Mouse (Mus musculus) forebrain, embryonic 12.5 days (tissue): ENCODE measurements around the gene Tmprss2. TPM values are rescaled to one million over a fixed set of nuclear protein-coding genes. Genes with fewer than 3 reads are reported as not detected.
"Not testable (repeated sequence)": the region's sequence is repeated elsewhere in the genome, so short reads cannot be mapped to it uniquely, and the experiment has no call there.

Experiments used
- ATAC-seq: fragments of 200-750 bp; cut with Nextera tagmentation; 2 replicates; pipeline ENCODE4 v1.8.0; 2017; ENCODE audit warnings: moderate TSS enrichment; ENCODE audit not compliant: low FRiP score
- H3K27ac ChIP-seq: fragments of 300-500 bp; sonication (generic); 2 replicates; pipeline ENCODE4 v1.5.1; 2016; ENCODE audit warnings: mild to moderate bottlenecking
- H3K27me3 ChIP-seq: fragments of 300-500 bp; sonication (generic); 2 replicates; pipeline ENCODE4 v1.6.1; 2016; ENCODE audit warnings: mild to moderate bottlenecking
- H3K36me3 ChIP-seq: fragments of 300-500 bp; sonication (generic); replicated peaks from 2 replicates; pipeline ENCODE4 v1.6.1; 2016; ENCODE audit warnings: mild to moderate bottlenecking
- H3K4me1 ChIP-seq: fragments of 300-500 bp; sonication (generic); 2 replicates; pipeline ENCODE4 v1.6.1; 2016
- H3K4me2 ChIP-seq: fragments of 300-500 bp; sonication (generic); 2 replicates; pipeline ENCODE4 v1.6.1; 2016; ENCODE audit warnings: mild to moderate bottlenecking, moderate library complexity
- H3K4me3 ChIP-seq: fragments of 300-500 bp; sonication (generic); replicated peaks from 2 replicates; pipeline ENCODE4 v1.5.1; 2016; ENCODE audit warnings: mild to moderate bottlenecking
- H3K9ac ChIP-seq: fragments of 300-500 bp; sonication (generic); 2 replicates; pipeline ENCODE4 v1.6.1; 2016; ENCODE audit warnings: mild to moderate bottlenecking
- H3K9me3 ChIP-seq: fragments of 300-500 bp; sonication (generic); 2 replicates; pipeline ENCODE4 v1.6.1; 2016
- WGBS: fragments of 180-500 bp; shearing (Covaris S2); methylation state at CpG from one replicate; pipeline ENCODE4 v1.1.7; 2016; 5-methylcytosine and 5-hydroxymethylcytosine counted together
- polyA plus RNA-seq: library from polyadenylated mRNA; unstranded; fragments of >200 nt; fragmentation: Nextera tagmentation; extraction: Ambion mirVana; gene quantifications from 2 replicates; pipeline ENCODE4 v1.2.1, GENCODE M21; 2016

The Tmprss2 gene
- polyA plus RNA-seq, 1 experiment from 2014 or later: 0.20 TPM

DNA sequence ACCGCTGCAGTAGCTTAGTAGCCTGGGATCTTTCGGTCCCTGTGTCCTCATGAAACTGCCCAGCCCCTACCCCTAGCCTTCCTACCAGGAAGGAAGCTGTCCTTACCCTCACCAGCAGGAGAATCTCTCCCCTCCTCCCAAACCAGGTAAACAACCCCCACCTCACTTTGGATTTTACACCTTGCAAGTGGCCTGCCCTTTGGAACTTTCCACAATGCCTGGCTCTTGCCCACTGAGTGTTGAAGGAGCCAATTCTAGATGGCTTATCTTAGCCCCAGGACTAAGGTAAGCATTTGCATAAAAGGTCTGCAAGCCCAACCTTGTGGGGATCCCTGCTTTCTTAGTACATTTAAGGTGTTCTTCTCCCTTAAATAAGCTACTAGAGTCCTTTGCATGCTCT, 1.3 kb downstream of the Tmprss2 start:
- no peak for ATAC-seq
- H3K27ac ChIP-seq: no peak overlapping the region
- H3K4me1 ChIP-seq: peaks cover 12% of the 10 kb centered on the region
- no peaks in the 10 kb centered on the region for H3K9me3 ChIP-seq
- H3K27me3 ChIP-seq: peaks cover 54% of the 10 kb centered on the region
- H3K4me2 ChIP-seq: no peak overlapping the region
- no peak overlapping the region for H3K4me3 ChIP-seq
- 83% methylated on average over 2 of the region's 2 CpGs for WGBS
- no peaks in the 10 kb centered on the region for H3K36me3 ChIP-seq
- H3K9ac ChIP-seq: no peak overlapping the region

- H3K27me3 ChIP-seq: peaks cover 52% of the 10 kb centered on the region
- no peak for ATAC-seq
Observed at GRCm38 (mm10) chr16:97607956-97608355, 3.0 kb downstream of the Tmprss2 start.

GRCm38 (mm10) chr16:97606829-97607228, 4.2 kb downstream of the Tmprss2 start:
- no peak overlapping the region for H3K4me3 ChIP-seq
- no peaks in the 10 kb centered on the region for H3K36me3 ChIP-seq
- no peak overlapping the region for H3K27ac ChIP-seq
- H3K27me3 ChIP-seq: peaks cover 43% of the 10 kb centered on the region
- no peaks in the 10 kb centered on the region for H3K9me3 ChIP-seq
- no peak for ATAC-seq
- WGBS: 70% methylated on average over 2 of the region's 2 CpGs
- H3K9ac ChIP-seq: no peak overlapping the region
- no peak overlapping the region for H3K4me2 ChIP-seq
- H3K4me1 ChIP-seq: peaks cover 12% of the 10 kb centered on the region

More at GRCm38 (mm10) chr16:97607956-97608355, 3.0 kb downstream of the Tmprss2 start:
- H3K9ac ChIP-seq: no peak overlapping the region
- no peak overlapping the region for H3K27ac ChIP-seq
- no peaks in the 10 kb centered on the region for H3K9me3 ChIP-seq
- no peak overlapping the region for H3K4me2 ChIP-seq
- no peaks in the 10 kb centered on the region for H3K36me3 ChIP-seq
- H3K4me3 ChIP-seq: no peak overlapping the region
- 93% methylated on average over 1 of the region's 1 CpGs for WGBS
- H3K4me1 ChIP-seq: peaks cover 12% of the 10 kb centered on the region

DNA sequence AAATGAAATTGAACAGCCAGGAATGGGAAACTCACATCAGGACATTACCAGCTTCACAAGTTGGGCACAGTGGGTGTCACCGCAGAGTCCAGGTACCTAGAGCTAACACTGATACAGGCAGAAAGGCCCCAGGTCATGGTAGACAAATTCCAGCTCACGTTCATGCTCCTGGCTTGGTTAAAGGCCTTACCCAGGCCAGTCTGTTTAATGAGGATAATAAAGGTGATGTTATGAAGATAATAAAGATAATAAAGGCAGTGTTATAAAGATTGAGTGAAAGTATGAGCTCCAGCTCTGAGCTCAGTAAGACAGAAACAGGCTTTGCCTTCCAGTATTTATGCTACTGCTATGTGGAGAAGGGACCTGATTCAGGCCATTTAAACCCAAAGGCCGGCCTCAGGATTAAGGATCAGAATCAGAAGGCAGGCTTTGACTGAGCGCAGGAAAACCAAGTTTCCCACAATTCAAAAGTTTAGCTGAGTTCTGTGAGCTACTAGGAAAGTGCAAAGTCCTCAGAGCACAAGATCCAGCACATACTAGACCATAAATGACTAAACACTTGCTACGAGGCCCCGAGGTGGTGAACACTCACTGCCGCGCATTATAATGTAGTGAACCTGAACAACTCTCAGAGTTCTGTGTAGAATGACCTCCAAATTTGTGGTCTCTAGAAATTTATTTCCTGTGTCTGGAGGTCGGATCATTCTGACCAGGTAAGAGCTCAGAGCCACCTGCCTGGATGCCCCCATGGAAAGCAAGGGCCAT, 4.9 kb downstream of the Tmprss2 start:
- Histone ChIP-seq H3K36me3 (no peaks in the 10 kb centered on the region), H3K27me3 (peaks cover 36% of the 10 kb centered on the region), H3K4me1 (peaks cover 12% of the 10 kb centered on the region), H3K4me3 (no peak overlapping the region), H3K9me3 (no peaks in the 10 kb centered on the region), H3K9ac (no peak overlapping the region), H3K4me2 (no peak overlapping the region), H3K27ac (no peak overlapping the region)
- WGBS: 88% methylated on average over 9 of the region's 9 CpGs
- ATAC-seq: no peak

DNA sequence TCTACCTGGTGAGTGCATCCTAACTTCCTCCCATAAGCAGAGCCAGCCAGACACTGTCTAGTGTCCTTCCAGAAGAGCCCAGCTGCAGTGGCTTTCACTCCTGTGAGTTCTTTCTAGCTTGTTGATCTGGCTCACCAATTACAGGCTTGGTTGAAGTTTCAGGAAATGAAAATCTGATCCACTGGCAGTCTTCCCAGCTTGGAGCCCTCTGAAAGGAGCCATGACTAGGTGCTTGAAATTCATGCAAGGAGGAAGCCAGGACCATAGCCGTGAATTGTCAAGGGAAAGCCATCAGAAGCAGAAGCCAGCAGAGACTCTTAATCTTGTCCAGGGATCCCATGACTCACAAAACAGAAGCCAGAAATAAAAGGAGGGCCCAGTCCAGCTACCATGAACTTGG, 8.7 kb downstream of the Tmprss2 start:
- H3K9me3 ChIP-seq: no peaks in the 10 kb centered on the region
- H3K27ac ChIP-seq: no peak overlapping the region
- no peaks in the 10 kb centered on the region for H3K4me1 ChIP-seq
- no peaks in the 10 kb centered on the region for H3K36me3 ChIP-seq
- H3K4me3 ChIP-seq: no peak overlapping the region
- no peak for ATAC-seq
- WGBS: 82% methylated on average over 1 of the region's 1 CpGs
- H3K9ac ChIP-seq: no peak overlapping the region
- no peak overlapping the region for H3K4me2 ChIP-seq
- H3K27me3 ChIP-seq: no peaks in the 10 kb centered on the region

GRCm38 (mm10) chr16:97600591-97600990, 10.4 kb downstream of the Tmprss2 start:
- H3K4me1 ChIP-seq: no peaks in the 10 kb centered on the region
- H3K4me2 ChIP-seq: no peak overlapping the region
- H3K36me3 ChIP-seq: no peaks in the 10 kb centered on the region
- WGBS: 63% methylated on average over 2 of the region's 2 CpGs
- no peaks in the 10 kb centered on the region for H3K27me3 ChIP-seq
- no peak overlapping the region for H3K27ac ChIP-seq
- H3K4me3 ChIP-seq: no peak overlapping the region
- no peak overlapping the region for H3K9ac ChIP-seq
- ATAC-seq: no peak
- no peaks in the 10 kb centered on the region for H3K9me3 ChIP-seq

GRCm38 (mm10) chr16:97598046-97598445, 12.9 kb downstream of the Tmprss2 start:
- H3K4me3 ChIP-seq: no peak overlapping the region
- 90% methylated on average over 2 of the region's 2 CpGs for WGBS
- H3K27ac ChIP-seq: no peak overlapping the region
- no peak overlapping the region for H3K9ac ChIP-seq
- H3K4me1 ChIP-seq: no peaks in the 10 kb centered on the region
- no peaks in the 10 kb centered on the region for H3K9me3 ChIP-seq
- no peak for ATAC-seq
- H3K27me3 ChIP-seq: no peaks in the 10 kb centered on the region
- H3K4me2 ChIP-seq: no peak overlapping the region
- no peaks in the 10 kb centered on the region for H3K36me3 ChIP-seq

GRCm38 (mm10) chr16:97593816-97594509, 17.0 kb downstream of the Tmprss2 start:
- 77% methylated on average over 4 of the region's 4 CpGs for WGBS
- H3K36me3 ChIP-seq: no peaks in the 10 kb centered on the region
- no peak overlapping the region for H3K9ac ChIP-seq
- no peaks in the 10 kb centered on the region for H3K27me3 ChIP-seq
- H3K27ac ChIP-seq: no peak overlapping the region
- no peak for ATAC-seq
- no peaks in the 10 kb centered on the region for H3K9me3 ChIP-seq
- H3K4me1 ChIP-seq: no peaks in the 10 kb centered on the region
- no peak overlapping the region for H3K4me2 ChIP-seq
- no peak overlapping the region for H3K4me3 ChIP-seq

GRCm38 (mm10) chr16:97593057-97593456, 17.9 kb downstream of the Tmprss2 start:
- H3K9me3 ChIP-seq: no peaks in the 10 kb centered on the region
- WGBS: 18% methylated on average over 1 of the region's 1 CpGs
- H3K4me1 ChIP-seq: no peaks in the 10 kb centered on the region
- no peak overlapping the region for H3K4me2 ChIP-seq
- H3K27ac ChIP-seq: no peak overlapping the region
- no peak overlapping the region for H3K4me3 ChIP-seq
- ATAC-seq: no peak
- H3K36me3 ChIP-seq: no peaks in the 10 kb centered on the region
- H3K27me3 ChIP-seq: no peaks in the 10 kb centered on the region
- H3K9ac ChIP-seq: no peak overlapping the region

GRCm38 (mm10) chr16:97591512-97591911, 19.5 kb downstream of the Tmprss2 start:
- Histone ChIP-seq H3K9ac (no peak overlapping the region), H3K4me2 (no peak overlapping the region), H3K27me3 (no peaks in the 10 kb centered on the region), H3K27ac (no peak overlapping the region), H3K4me3 (no peak overlapping the region), H3K9me3 (no peaks in the 10 kb centered on the region), H3K36me3 (no peaks in the 10 kb centered on the region), H3K4me1 (no peaks in the 10 kb centered on the region)
- no peak for ATAC-seq
- WGBS: 91% methylated on average over 2 of the region's 2 CpGs

- H3K4me3 ChIP-seq, ATAC-seq, H3K27me3 ChIP-seq, H3K4me2 ChIP-seq, H3K36me3 ChIP-seq, H3K9me3 ChIP-seq, H3K4me1 ChIP-seq, H3K9ac ChIP-seq, H3K27ac ChIP-seq: not testable (repeated sequence)
- 74% methylated on average over 1 of the region's 1 CpGs for WGBS
Observed at GRCm38 (mm10) chr16:97582876-97583275, 28.1 kb downstream of the Tmprss2 start.

- Histone ChIP-seq H3K4me1 (no peaks in the 10 kb centered on the region), H3K27me3 (no peaks in the 10 kb centered on the region), H3K36me3 (no peaks in the 10 kb centered on the region), H3K4me3 (no peak overlapping the region), H3K9ac (no peak overlapping the region), H3K9me3 (no peaks in the 10 kb centered on the region), H3K27ac (no peak overlapping the region), H3K4me2 (no peak overlapping the region)
- WGBS: 50% methylated on average over 1 of the region's 1 CpGs
- ATAC-seq: no peak
Observed at GRCm38 (mm10) chr16:97569426-97569825, 41.6 kb downstream of the Tmprss2 start.

GRCm38 (mm10) chr16:97568662-97569061, 42.3 kb downstream of the Tmprss2 start:
- Histone ChIP-seq H3K4me1 (no peaks in the 10 kb centered on the region), H3K27me3 (no peaks in the 10 kb centered on the region), H3K4me3 (no peak overlapping the region), H3K36me3 (no peaks in the 10 kb centered on the region), H3K9ac (no peak overlapping the region), H3K27ac (no peak overlapping the region), H3K4me2 (no peak overlapping the region), H3K9me3 (no peaks in the 10 kb centered on the region)
- ATAC-seq: no peak
- WGBS: 69% methylated on average over 9 of the region's 9 CpGs
